Mouse (Mus musculus): ENCODE data around the gene Klk5.

Gene Klk5

GRCm38 (mm10) chr7:43841701-43842100, at the start of gene Klk5:
TSS of gene Klk5 (plus strand) at chr7:43841971.
- no peak for DNase-seq (ENCODE audit: inconsistent age in 2 of 2, low spot score in 1 of 2)

DNA sequence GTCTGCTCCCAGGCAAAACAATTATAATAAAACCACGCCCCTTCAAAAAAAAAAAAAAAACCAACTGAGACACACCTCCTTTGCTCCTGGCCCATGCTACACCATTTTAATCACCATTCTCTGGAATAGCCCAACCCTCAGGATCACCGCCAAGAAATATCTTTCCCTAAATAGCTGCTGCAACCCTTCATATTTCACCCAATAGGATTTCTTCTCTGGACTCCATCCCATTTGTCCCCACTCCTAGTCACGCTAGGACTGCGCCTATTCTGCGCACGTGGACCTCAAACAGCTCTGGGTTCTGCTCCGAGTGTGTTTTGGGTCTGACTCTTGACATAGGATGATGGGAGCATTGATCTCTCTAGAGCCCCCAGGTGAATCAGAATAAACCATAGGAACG, 45.4 kb upstream of the Klk5 start:
- DNase-seq (ENCODE audit: inconsistent age in 2 of 2, low spot score in 1 of 2), result no peak

DNA sequence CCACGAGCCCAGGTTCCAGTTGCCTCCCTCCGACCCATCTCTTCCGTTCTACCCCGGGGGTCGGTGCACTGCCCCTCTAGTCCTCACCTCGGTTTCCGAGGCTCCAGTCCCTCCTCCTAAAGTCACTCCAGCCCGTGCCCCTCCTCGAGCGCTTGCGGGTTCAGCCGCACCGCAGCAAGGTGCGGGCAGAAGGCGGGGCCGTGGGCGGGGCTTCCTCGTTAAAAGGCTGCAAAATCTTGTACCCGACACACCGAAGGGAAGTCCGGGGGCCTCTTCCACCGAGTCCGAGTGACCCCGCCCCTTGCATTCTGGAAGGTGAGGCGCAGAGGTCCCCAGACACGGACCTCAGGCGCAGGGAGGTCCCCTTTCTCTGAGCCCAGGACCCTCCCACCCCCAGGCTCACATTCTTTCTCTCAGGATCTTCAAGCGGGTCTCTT, 44.4 kb upstream of the Klk5 start, which contains the start of gene Klk8:
Gene Klk8 (plus strand): TSS at position 245 of the 437 bp plus-strand sequence.
- DNase-seq (ENCODE audit: inconsistent age in 2 of 2, low spot score in 1 of 2), result no peak

GRCm38 (mm10) chr7:43797844-43798462, 43.8 kb upstream of the Klk5 start:
- no peak for DNase-seq (ENCODE audit: inconsistent age in 2 of 2, low spot score in 1 of 2)

- no peak for DNase-seq (ENCODE audit: inconsistent age in 2 of 2, low spot score in 1 of 2)
Observed at GRCm38 (mm10) chr7:43799876-43800275, 41.9 kb upstream of the Klk5 start.

DNA sequence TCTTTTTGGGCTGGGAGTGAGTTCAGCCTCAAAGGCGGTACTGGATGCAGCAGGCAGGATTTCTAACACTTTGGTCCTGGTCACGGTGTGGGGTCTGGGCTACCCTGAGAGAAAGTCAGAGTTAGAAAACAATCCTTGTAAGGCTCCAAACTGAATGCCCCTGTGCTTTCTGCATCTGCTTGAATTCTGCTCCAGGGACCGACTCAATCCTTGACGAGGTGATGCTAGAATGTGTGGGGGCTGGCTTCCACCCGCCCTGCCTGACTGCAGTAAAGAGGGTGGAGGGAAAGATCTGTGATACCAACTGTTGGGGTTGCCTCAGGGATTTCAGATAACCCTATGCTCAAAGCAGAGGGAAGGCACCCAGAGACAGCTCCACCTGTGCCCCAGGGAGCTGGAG, 30.8 kb upstream of the Klk5 start, which contains the start of gene Klk7:
Gene Klk7 (plus strand): TSS at position 301 of the 400 bp plus-strand sequence.
- DNase-seq (ENCODE audit: inconsistent age in 2 of 2, low spot score in 1 of 2), result no peak

- DNase-seq (ENCODE audit: inconsistent age in 2 of 2, low spot score in 1 of 2), result no peak
Observed at GRCm38 (mm10) chr7:43815211-43815610, 26.6 kb upstream of the Klk5 start.

DNA sequence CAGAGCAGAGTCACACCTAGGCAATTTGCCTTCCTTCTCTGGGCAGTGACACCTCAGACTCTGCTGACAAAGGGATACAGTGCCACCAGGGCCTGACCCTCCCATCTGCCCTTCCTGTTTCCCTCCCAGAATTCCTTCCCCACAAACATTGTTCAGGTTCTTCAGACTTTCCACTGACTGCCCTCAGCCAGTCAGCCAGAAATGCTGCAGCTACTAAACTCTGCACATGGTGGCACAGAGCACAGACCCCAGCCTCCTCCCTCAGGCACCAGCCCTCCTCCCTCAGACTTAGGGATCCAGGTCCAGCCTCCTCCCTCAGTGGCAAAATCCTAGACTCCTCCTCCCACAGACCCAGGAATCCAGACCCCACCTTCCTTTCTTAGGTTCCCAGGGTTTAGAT, 25.0 kb upstream of the Klk5 start:
- no peak for DNase-seq (ENCODE audit: inconsistent age in 2 of 2, low spot score in 1 of 2)

DNA sequence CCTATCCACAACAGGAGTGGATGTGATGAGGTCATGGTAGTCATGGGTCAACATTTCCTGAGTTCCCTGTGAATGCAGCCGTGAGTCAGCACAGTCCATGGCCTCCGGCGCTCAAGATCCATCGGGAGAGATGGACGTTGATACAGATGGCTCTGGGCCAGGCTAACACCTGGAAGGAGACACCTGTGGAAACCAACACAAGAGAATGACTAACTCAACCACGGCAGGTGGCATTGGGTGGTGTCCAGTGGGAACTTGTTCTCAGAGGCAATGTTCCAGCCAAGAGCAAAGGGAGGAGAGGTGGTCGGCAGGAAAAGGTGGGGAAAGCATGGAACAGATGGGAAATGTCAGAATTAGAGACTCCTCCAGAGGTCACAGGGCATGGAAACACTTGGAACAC, 20.2 kb upstream of the Klk5 start:
- DNase-seq (ENCODE audit: inconsistent age in 2 of 2, low spot score in 1 of 2), result no peak

DNA sequence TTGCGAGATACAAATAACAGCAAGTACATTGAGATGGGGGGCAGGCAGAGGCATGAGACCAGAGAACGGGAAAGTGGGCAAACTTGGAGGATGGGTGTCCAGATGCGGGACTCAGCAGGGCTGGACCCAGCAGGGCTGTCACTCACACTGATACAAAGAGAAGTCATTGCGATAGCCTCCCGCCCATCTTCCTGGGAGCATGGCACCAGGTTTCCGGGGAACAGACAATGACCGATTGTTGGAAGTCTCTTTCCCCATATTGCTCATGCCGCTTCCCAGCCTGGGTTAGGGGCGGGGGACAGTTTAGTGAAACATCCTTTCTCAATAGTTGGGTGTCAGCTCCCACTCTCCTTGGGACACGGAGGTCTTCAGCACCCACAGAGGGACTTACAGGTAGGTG, 17.6 kb upstream of the Klk5 start, which contains the start of gene Klk6:
Gene Klk6 (plus strand): TSS at position 301 of the 400 bp plus-strand sequence.
- DNase-seq (ENCODE audit: inconsistent age in 2 of 2, low spot score in 1 of 2), result no peak

GRCm38 (mm10) chr7:43826056-43826455, 15.7 kb upstream of the Klk5 start:
- no peak for DNase-seq (ENCODE audit: inconsistent age in 2 of 2, low spot score in 1 of 2)

DNA sequence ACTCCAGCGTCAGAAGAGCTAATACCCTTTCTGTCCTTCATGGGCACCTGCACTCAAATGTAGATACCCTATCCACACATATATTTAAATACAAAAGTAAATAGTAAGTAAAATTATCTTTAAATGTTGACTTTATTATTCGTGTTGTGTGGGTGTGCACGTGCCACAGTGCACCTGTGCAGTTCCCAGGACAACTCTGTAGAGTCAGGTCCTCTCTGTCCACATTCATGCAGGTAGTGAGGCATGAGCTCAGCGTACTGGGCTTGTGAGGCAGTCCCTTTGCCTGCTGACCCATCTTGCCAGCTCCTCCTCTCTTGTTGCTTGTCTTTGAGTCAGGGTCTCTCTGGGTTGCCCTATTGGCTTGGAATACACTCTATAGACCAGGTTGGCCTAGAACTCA, 14.1 kb upstream of the Klk5 start:
- no peak for DNase-seq (ENCODE audit: inconsistent age in 2 of 2, low spot score in 1 of 2)

GRCm38 (mm10) chr7:43829006-43829405, 12.8 kb upstream of the Klk5 start:
- no peak for DNase-seq (ENCODE audit: inconsistent age in 2 of 2, low spot score in 1 of 2)

- DNase-seq (ENCODE audit: inconsistent age in 2 of 2, low spot score in 1 of 2), result no peak
Observed at GRCm38 (mm10) chr7:43843801-43844200, 2.0 kb downstream of the Klk5 start.

DNA sequence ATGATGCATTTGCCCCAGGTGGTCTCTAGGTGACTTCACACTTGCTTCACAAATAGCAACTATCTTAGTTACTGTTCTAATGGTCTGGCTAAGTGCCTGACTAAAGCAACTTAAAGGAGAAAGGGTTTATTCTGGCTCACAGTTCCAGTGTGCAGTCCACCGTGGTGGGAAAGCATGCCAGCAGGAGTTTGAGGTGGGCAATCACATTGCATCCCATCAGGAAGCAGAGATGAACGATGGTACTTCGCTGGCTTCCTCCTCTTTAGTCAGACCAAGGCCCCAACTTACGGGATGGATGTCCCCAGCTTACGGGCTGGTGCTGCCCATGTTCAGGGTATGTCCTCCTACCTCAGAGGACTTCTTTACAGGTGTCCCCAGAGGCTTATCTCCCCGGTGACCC, 9.8 kb downstream of the Klk5 start:
- no peak for DNase-seq (ENCODE audit: inconsistent age in 2 of 2, low spot score in 1 of 2)

- DNase-seq (ENCODE audit: inconsistent age in 2 of 2, low spot score in 1 of 2), result no peak
Observed at GRCm38 (mm10) chr7:43854642-43855380, 13.0 kb downstream of the Klk5 start.

- DNase-seq (ENCODE audit: inconsistent age in 2 of 2, low spot score in 1 of 2), result no peak
Observed at GRCm38 (mm10) chr7:43855709-43856108, 13.9 kb downstream of the Klk5 start.

DNA sequence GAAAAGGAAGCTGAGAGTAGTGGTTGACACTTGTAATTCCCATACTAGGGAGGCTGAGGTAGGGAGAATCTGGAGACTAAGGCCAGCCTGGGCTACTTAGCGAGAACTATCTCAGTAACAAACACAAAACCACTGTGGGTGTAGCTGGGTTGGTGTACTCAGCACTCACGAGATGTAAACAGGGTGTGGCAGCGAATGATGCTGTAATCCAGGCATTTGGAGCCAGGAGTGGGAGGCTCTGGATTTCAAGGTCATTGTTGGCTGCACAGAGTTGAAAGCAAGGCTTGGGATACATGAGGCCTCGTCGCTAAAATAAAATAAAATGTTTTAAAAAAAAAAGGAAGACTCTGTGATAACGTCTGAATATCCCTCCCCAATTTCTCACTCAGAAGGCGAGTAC, 14.5 kb downstream of the Klk5 start:
- no peak for DNase-seq (ENCODE audit: inconsistent age in 2 of 2, low spot score in 1 of 2)

DNA sequence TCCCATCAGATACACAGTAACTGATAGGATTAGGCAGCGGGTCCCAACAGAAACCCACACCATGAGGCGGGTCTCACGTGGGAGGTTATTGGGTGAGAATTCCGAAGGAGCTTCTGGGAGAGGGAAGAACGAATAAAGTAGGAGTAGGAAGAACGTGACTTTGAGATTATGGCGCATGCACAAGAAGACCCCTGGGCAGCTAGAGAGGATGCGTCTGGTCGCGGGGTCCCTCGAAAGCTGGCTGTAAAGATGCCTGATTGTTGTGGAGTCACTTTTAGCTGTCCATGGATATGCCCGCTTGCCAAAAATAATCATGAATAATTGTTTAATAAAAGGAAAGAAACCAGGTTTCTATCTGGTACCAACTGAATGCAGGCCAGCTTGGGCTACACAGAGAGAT, 15.7 kb downstream of the Klk5 start:
- DNase-seq (ENCODE audit: inconsistent age in 2 of 2, low spot score in 1 of 2), result no peak

DNA sequence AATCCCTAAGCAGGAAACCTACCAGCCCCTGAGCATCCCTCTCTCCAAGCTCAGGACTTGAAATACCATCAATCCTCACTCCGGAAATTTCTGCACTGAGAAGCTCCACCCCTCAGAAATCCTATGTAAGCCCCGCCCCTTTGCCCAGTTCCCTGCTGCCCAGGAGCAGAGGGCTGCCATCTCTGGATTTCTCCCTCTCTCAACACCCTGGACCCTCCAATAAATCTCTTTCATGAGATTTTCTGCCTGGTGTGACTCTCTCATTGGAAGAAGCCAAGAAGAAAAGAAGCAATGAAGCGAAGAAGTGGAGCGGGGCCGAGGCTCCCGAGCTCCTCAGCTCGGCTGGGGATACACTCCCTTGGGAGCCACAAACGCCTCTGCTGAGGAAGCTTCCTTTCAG, 18.6 kb downstream of the Klk5 start:
- no peak for DNase-seq (ENCODE audit: inconsistent age in 2 of 2, low spot score in 1 of 2)

- DNase-seq (ENCODE audit: inconsistent age in 2 of 2, low spot score in 1 of 2), result peak; percentile 63 to 88
Observed at GRCm38 (mm10) chr7:43873237-43873636, 31.5 kb downstream of the Klk5 start.

GRCm38 (mm10) chr7:43873674-43874073, 31.9 kb downstream of the Klk5 start:
- no peak for DNase-seq (ENCODE audit: inconsistent age in 2 of 2, low spot score in 1 of 2)

Data from adrenal gland, adult (tissue).